Mouse (Mus musculus): ENCODE measurements around the gene Lhfpl5.

The Lhfpl5 gene

DNA sequence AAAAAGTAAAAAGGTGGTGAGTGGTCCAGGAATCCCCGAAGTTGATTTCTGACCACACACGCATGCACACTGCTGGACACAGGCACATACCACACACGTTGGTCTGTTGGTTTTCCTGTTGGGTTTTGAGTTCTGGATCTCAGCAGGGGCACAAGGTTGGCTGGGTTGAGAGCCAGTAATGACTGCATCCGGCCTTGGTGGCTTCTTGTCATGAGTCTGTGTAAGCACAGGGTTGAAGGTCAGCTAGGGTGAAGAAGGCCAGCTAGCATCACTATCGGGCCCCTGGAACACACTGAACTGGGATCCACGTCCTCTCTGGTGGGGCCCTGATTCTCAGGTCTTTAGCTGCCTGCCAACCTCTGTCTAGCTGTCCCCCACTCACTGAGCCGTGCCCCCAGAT lies 2.9 kb upstream of the Lhfpl5 start:
- no peak for DNase-seq (ENCODE audit: low read depth)

- no peak for DNase-seq (ENCODE audit: low read depth)
Observed at GRCm38 (mm10) chr17:28572941-28573340, 2.5 kb upstream of the Lhfpl5 start.

- DNase-seq (ENCODE audit: low read depth): peak; percentile 74
Observed at GRCm38 (mm10) chr17:28580396-28580795, 5.0 kb downstream of the Lhfpl5 start.

GRCm38 (mm10) chr17:28581056-28581455 lies 5.6 kb downstream of the Lhfpl5 start:
- DNase-seq (ENCODE audit: low read depth): peak; percentile 47

DNA sequence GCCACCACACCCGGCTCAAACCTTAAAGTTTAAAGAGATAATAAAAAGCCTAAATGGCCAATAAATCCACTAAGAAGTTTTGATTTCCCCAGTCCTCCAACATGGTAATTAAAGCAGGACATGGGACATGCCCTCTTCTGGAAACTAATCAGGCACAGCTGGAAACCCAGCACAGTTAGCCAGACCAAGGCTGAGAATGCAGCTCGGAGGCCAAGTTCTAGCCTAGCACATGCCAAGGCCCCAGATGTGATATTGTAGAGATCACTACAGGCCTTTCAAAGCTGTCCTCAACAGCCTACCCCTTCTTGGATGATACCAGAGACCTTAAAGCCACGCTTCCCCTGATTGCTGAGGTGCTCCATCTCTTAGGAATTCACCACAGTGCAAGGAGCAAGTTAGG lies 11.1 kb downstream of the Lhfpl5 start:
- no peak for DNase-seq (ENCODE audit: low read depth)

- peak; percentile 61 for DNase-seq (ENCODE audit: low read depth)
Observed at GRCm38 (mm10) chr17:28588591-28588990, 13.2 kb downstream of the Lhfpl5 start.

DNA sequence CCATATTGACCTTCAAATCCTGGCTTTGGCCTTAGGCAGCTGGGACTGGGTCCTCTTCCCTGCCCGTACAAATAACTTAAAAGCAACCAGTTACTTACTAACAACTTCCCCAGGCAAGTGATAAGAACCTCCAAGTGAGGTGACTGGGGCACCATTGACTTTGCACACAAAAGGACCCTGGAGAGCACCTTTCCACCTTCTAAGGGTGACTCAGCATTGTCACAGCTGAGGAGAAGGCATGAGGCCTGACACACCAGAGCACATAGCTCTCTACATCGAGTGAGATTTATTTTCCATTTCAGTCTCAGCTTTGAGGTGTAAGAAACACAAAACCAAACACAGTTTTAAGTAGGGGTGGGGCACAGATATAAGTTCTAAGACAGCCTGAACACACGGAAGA lies 15.2 kb downstream of the Lhfpl5 start:
- no peak for DNase-seq (ENCODE audit: low read depth)

GRCm38 (mm10) chr17:28591476-28591875 lies 16.0 kb downstream of the Lhfpl5 start:
- DNase-seq (ENCODE audit: low read depth): no peak

DNA sequence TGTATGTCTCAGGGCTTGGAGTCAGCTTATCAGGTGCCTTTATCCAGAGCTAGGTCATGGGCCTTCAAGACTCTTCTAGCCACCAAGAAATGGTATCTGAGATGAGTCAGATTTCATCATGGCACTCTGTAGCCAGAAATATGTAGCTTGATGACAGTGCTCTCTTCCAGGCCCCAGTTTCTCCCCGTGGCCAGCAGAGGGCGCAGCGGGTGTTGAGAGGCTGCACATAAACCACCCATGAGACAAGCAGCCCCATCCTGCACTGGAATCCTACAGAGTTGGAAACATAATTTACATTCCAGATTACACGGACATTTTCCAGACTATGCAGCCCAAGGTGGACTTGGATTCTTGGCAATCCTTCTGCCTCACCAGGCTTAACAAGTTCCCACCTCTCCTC lies 17.6 kb downstream of the Lhfpl5 start:
- peak; percentile 88 for DNase-seq (ENCODE audit: low read depth)

- DNase-seq (ENCODE audit: low read depth): no peak
Observed at GRCm38 (mm10) chr17:28593965-28594364, 18.5 kb downstream of the Lhfpl5 start.

GRCm38 (mm10) chr17:28600780-28601179 lies 25.3 kb downstream of the Lhfpl5 start:
- no peak for DNase-seq (ENCODE audit: low read depth)

DNA sequence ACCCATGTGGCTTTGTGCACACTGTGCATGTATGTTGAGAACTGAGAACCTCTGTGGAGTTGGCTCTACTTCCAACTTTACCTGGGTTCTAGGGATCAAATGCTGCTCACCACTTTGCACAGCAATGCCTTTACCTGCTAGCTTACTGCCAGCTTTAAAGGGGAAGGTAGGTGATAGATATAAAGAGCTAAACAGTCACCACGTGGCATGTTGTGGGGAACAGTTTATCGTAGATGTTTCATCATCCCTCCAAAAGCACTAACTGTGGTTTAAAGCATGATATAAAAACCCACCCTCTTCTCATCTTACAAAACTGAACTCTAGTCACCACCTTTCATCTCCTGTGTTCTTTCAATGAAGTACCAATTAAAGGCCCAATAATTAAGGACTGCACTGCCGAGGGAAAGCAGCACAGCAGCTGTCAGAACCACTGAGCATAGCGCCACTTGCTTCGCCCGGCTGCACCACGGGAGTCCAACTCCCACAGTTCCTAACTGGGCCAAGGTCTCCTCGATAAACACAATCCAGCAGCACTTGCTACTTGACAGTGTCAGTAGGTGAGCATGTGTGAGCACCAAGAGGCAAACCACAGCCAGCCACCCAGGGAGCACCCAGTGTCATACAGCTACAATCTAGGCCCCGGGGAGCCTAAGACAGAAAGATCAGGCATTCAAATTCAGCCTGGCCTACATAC lies 26.3 kb downstream of the Lhfpl5 start:
- no peak for DNase-seq (ENCODE audit: low read depth)

DNA sequence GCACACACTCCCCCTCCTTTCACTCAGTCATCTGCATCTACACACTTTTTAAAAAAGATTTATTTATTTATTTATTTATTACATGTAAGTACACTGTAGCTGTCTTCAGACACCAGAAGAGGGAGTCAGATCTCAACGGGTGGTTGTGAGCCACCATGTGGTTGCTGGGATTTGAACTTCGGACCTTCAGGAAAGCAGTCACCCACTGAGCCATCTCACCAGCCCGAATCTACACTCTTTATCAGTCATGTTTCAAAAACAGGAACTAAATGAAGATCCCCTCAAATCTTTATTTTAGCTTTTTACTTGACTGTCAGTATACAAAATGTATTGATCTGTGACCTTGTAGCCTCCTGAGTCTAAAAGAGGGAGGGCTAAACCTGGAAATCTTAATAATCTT lies 34.1 kb downstream of the Lhfpl5 start:
- DNase-seq (ENCODE audit: low read depth): no peak

DNA sequence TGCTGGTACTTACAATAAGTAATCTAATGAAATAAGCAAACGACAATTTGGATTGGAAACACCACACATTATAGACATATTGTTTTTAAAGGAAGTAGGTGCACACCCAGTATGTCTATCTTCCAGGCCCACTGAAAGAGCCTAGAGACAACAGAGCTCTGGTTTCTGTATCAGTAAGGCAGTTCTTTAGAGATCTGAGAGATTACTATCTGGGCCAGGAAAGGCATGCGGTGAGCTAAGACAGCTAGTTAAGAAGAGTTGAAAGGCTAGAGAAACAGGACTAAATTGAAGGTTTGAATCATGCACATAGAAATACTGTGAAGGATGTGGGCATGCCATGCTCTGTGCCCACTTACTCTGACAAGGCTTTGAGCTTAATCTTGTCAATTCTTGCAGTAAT lies 37.2 kb downstream of the Lhfpl5 start:
- DNase-seq (ENCODE audit: low read depth): peak; percentile 92

DNA sequence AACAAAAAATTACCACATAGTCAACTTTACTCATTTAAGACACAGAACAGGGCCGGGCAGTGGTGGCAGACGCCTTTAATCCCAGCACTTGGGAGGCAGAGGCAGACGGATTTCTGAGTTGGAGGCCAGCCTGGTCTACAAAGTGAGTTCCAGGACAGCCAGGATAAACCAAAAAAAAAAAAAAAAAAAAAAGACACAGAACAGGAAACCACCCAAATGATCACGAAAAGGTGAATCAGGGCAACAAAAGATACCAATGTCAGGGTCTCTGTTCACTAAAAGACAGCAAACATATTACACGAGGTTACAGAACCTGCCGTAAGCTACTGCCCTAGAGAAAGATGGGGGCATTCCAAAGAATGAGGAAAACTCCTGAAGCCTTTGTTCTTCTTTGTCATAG lies 37.7 kb downstream of the Lhfpl5 start:
- DNase-seq (ENCODE audit: low read depth): peak; percentile 60

GRCm38 (mm10) chr17:28615332-28615731 lies 39.9 kb downstream of the Lhfpl5 start:
- DNase-seq (ENCODE audit: low read depth): no peak

- DNase-seq (ENCODE audit: low read depth): peak; percentile 61
Observed at GRCm38 (mm10) chr17:28617636-28618035, 42.2 kb downstream of the Lhfpl5 start.

DNA sequence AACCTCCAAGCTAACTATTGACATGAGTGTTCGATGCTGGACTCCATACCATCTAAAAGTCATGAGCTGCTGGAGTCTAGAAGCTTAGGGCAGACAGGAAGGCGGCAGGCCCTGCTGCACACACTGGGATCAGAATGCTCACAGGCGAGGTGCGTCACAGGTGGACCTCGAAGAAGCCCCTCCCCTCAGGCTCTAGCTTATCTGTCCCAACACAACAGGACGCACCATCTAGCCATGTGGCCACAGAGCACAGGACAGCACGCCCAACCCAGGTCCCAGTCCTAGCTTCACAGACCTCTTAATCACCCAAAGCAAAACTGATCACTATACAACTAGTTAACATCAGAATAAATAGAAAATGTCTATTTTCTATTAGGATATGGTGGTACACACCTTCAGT lies 42.7 kb downstream of the Lhfpl5 start:
- peak; percentile 44 for DNase-seq (ENCODE audit: low read depth)

GRCm38 (mm10) chr17:28618775-28619174 lies 43.3 kb downstream of the Lhfpl5 start:
- DNase-seq (ENCODE audit: low read depth): no peak

DNA sequence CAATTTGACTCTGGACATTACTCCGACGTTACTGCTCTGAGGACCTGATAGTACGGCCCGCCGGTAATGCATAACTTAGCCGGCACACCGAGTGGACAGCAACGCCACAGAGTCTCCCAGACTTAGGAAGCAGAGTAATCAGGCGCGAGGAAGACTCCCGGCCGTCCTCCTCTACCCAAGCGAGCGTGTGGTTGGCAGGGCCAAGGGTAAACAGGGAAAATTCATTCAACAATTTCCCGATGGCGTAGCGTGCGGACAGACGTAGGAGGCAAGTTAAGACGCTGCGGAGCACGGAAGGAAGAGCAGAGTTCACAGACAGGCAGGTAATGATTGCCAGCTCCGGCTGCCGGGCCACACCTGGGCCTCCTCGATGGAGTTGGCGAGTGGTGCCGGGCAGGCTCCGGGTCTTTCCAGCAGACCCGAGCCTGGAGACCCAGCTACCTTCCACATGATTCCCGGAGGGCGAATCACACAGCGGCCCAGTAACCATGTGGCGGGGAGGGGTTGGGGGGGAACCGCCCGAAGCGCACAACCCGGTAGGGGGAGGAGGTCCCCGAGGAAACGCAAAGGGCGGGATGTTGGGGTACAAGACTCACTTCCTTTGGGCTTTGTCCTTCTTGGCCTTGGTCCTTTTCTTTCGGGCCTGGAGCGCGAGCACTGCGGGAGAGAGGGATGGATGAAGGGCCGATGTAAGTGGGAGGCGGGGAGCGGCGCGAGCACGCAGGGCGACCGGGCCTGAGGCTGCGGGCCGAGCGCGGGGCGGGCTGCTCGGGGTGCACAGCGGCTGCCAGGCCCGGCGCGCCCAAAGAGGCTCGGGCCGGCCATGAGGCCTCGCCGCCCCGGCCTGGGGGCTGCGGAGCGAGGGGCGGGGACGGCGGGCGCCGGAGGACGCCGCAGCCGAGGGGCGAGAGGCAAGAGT lies 46.2 kb downstream of the Lhfpl5 start:
- peak; percentile 78 for DNase-seq (ENCODE audit: low read depth)

GRCm38 (mm10) chr17:28622300-28622759 lies 46.9 kb downstream of the Lhfpl5 start, which contains the start of gene Srpk1:
Gene Srpk1, minus strand, starts transcription at chr17:28622709.
- DNase-seq (ENCODE audit: low read depth): peak; percentile 95

- DNase-seq (ENCODE audit: low read depth): no peak
Observed at GRCm38 (mm10) chr17:28624841-28625240, 49.4 kb downstream of the Lhfpl5 start.

DNA sequence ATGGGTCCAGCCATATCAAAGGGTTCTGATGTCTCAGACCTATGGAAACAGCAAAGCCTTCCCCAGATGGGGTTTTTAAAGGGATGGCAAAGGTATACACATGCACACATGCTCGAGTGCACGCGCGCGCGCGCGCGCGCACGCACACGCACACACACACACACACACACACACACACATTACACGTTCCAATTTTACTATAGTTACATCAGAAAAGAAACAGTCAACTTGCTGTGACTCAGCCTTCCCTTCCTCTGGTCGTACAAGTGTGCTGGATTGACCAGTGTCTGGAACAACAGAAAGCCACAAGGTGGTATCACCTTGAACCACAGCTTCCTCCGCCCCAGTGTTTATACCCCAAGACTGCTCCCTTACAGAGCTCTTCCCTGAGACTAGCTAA lies 49.9 kb downstream of the Lhfpl5 start:
- DNase-seq (ENCODE audit: low read depth): peak; percentile 72
